Mouse (Mus musculus): Measurements from ENCODE around the gene Lgals1.

DNA sequence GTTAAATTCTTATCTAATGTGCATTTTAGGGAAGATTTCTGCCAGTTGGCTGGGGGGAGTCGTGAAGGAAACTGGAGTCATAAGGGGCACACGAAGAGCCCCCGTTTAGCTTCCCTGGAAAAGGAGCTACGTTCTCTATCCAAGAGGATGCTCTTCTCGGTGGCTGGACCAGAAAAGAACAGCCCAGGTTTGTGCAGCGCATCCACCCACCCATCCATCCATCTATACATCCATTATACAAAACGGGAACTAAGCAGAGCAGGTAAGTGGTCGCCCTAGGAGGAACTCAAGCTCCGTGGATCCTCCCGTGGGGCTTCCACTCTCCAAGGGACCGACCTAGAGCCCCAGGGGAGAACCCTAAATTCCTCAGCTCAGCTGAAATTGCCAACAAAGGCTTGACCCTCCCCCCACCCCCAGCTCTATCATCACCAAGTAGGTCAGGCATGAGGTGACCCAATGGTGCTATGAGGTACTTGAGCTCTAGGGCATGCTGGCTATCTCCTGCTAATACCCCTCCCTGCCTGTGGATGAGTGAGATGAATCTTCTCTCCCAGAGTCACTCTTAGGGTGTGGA, 21.7 kb downstream of the Lgals1 start:
- TF ChIP-seq CTCF (conservative IDR thresholded peaks at IDR 0.05; ENCODE audit: low read length), result no peak
- no peak for TF ChIP-seq NANOG (IDR thresholded peaks at IDR 0.05; ENCODE audit: borderline replicate concordance, low read length)
- TF ChIP-seq POU5F1 (IDR thresholded peaks at IDR 0.05; ENCODE audit: borderline replicate concordance, low read length), result no peak

Data from E14TG2a.4 (cell line).